Mouse (Mus musculus) myocyte (in vitro differentiated cells): ENCODE measurements at regions not wholly inside any gene's neighbourhood (a gene's known extent, or its start where the extent isn't known, plus 50 kb on each side); places are given as distances from the start of the nearest gene placed in this dataset.

Source experiments
- POLR2A ChIP-seq: IDR thresholded peaks from one replicate; pipeline ENCODE4 v1.6.1; 2011; ENCODE audit warnings: low read depth, mild to moderate bottlenecking, control low read depth, moderate library complexity; ENCODE audit not compliant: insufficient read length
- TCF12 ChIP-seq: IDR thresholded peaks from one replicate; pipeline ENCODE4 v1.6.1; 2011; ENCODE audit warnings: mild to moderate bottlenecking, control low read depth; ENCODE audit not compliant: poor library complexity, insufficient read depth, severe bottlenecking

DNA sequence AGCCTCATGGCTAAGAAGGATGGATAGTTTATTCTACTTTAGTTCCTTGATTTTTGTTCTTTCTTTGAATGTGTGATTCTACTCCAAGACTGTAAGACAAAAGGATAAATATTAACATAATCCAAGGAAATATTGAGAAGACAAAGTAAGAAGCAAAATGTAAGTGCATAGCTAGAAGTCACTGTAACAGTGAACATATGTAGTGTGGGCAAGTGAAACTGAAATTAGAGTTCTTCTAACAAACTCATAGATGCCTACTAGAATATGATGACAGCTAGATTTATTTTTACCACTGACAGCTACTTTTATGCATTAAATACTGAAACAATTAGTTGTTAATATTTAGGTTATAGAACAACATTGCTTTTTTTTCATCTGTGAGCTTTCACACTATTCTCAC, 206.4 kb downstream of the Pcdh20 start:
- TF ChIP-seq POLR2A (no peak), TCF12 (no peak)
